Mouse (Mus musculus) left cerebral cortex, postnatal 25 days (tissue): ENCODE data around the gene Arrdc2. TPM values are rescaled to one million over a fixed set of nuclear protein-coding genes. Genes with fewer than 3 reads are reported as not detected.

ENCODE experiments used
- DNase-seq, 2 experiments: peaks; one replicate each; pipeline ENCODE4 v3.0.0; 2022; ENCODE audit warnings: low spot score in 2 of 2, mixed read lengths in 1 of 2
- intact Hi-C: fragments of 180-260 bp; cut with DNase I; formaldehyde crosslinking; loops from one replicate; pipeline ENCODE4 v1.15.1; 2025
- total RNA-seq, 2 experiments: library from RNA; stranded (reverse); gene quantifications; 2 replicates each; pipeline ENCODE4 v1.2.3; 2021

The Arrdc2 gene
- 10 to 100 TPM in 1 of 2 experiments, 1 to 10 TPM in 1; 9.5 to 12.2 TPM for total RNA-seq

GRCm38 (mm10) chr8:70839408-70840351, at the start of gene Arrdc2:
Arrdc2 (minus strand) TSS chr8:70839720.
- DNase-seq = peak; percentile 97 to 100
- intact Hi-C loops = loop anchor here (2.0 kb wide), 2 partner anchors 35 to 77 kb away; partner anchors contain the start of gene Mast3

DNA sequence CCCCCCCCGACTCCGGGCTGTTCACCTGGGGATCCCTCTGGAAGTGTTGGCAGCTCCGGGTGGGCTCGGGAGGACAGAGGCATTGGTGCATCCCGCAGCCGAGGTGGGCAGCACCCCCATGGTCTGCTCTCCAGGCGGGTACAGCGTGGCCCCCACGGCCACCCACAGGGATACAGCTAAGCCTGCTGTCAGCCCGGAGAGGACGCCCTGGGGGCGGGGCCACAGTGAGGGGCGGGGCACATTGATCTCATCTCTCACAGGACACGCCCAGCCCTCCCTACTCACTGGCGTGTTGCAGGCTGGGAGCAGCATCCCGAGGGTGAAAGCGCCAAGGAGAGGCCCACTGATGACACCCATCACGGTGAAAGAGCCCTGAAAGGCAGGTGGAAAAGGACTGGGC, 48.1 kb upstream of the Arrdc2 start:
- intact Hi-C loops = no loop called here
- peak in 1 of 2 experiments; percentile 44 for DNase-seq

- intact Hi-C loops = no loop called here
- no peak for DNase-seq
Observed at GRCm38 (mm10) chr8:70885612-70886011, 46.1 kb upstream of the Arrdc2 start.

DNA sequence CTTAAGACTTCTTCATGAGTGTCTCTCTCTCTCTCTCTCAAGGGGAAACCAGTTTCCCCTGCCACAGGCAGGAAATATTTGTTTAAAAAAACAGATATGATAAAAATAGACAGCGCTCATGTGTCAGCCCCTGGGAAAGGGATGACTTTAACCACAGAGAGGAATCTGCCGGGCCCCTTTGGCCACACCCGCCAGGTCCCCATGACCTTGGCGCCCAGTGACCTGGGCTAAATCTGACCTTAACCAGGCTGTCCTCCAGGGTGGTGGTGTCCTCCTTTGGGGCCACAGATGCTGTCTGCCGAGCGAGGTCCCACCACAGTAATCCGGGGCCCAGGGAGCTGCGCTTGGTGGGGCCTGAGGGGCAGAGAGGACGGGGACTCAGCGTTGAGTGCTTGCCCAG, 45.2 kb upstream of the Arrdc2 start:
- DNase-seq = no peak
- intact Hi-C loops = no loop called here

DNA sequence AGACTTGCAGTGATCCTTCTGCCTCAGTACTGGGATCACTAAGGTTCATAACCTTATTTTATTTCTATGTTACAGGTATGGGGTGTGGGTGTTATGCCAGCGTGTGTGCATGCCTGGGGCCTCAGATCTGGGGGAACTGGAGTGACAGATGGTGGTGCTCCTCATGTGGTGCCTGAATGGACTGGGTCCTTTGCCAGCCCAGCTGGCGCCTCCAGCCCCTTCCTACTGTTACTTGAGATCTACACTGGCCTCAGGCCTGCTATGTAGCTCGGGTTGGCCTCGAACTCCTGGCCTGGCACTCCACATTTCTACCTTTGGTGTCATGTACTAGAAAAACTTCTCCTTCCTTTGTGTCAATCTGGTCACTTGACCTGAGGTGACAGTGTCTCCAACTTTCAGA, 44.7 kb upstream of the Arrdc2 start:
- intact Hi-C loops = no loop called here

DNA sequence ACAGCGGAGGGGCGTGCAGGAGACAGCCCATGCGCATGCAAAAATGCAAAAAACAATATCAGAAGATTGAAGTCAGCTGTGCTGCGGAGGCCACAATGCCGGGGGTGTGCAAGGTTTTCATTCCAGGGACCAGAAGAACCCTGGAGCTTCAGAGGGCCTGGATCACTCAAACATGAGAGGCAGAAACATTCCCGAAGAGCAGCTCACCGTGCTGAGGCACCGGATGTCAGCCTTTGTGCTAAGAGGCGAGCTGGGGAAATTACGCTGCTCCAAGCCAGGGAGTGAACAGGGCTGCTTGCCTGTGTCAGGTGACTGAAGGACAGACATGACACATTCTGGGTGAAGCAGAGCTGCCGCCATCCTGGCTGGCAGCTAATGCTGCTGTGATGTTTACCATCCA, 41.0 kb upstream of the Arrdc2 start:
- no peak for DNase-seq
- intact Hi-C loops = no loop called here

More for the DNA sequence above, 44.7 kb upstream of the Arrdc2 start:
- no peak for DNase-seq

- intact Hi-C loops = no loop called here
- peak in 1 of 2 experiments; percentile 47 for DNase-seq
Observed at GRCm38 (mm10) chr8:70880126-70880525, 40.6 kb upstream of the Arrdc2 start.

GRCm38 (mm10) chr8:70879500-70879899, 40.0 kb upstream of the Arrdc2 start:
- intact Hi-C loops = no loop called here
- no peak for DNase-seq

GRCm38 (mm10) chr8:70878178-70878577, 38.7 kb upstream of the Arrdc2 start:
- intact Hi-C loops = no loop called here
- no peak for DNase-seq

DNA sequence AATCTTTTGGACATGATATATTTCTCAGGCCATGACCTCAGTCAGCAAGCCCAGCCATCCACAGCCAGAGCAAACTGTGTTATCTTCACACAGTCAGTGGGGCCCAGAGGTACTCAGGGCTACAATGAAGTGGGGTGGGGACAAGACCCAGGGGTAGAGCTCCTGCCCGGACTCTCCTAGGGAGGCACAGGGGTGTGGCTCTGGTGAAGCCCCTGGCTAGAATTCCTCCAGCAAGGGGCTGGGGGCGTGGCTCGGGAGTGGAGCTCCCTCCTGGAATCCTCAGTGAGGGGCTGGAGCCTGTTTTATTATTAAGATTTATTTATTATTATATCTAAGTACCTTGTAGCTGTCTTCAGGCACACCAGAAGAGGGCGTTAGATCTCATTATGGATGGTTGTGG, 36.9 kb upstream of the Arrdc2 start:
- intact Hi-C loops = no loop called here
- DNase-seq = no peak

- no peak for DNase-seq
- intact Hi-C loops = no loop called here
Observed at GRCm38 (mm10) chr8:70874441-70874840, 34.9 kb upstream of the Arrdc2 start.

GRCm38 (mm10) chr8:70873364-70873985, 34.0 kb upstream of the Arrdc2 start, which contains the start of gene Ccdc124:
Ccdc124 (minus strand) TSS chr8:70873935.
- intact Hi-C loops = loop anchor here (1.0 kb wide), 2 partner anchors 20 to 24 kb away; partner anchors contain the start of gene Rpl18a
- DNase-seq = peak; percentile 96 to 98

GRCm38 (mm10) chr8:70872643-70873363, 33.3 kb upstream of the Arrdc2 start:
- intact Hi-C loops = loop anchor here (1.0 kb wide), 2 partner anchors 20 to 24 kb away; partner anchors contain the start of gene Rpl18a
- peak in 1 of 2 experiments; percentile 49 for DNase-seq

DNA sequence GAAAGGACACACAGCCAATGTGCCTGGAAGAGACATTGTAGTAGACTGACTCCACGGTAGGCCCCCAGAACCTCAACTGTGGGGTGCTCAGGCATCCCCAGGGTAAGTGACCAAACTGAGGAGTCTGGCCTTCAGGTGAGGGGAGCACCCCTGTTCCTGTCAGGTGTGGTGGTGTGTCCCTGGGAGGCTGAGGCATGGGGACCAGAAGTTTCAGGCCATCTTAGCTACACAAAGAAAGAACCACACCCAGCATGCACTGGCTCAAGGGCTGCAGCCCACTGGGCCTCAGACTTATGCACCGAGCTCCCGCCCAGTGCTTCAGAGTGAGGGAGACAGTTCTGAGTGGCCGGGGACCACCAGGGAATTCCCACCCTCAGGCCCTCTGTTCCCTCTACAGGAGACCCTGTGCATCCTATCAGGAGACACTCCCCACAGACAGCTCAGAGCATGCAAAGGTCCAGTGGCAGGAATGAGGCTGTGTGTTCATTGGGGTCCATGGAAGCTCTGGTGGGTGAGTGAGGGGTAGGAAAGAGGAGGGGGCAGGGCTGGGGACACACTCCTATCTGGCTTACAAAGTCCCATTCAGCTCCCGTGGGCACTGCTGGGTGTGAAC, 31.8 kb upstream of the Arrdc2 start:
- intact Hi-C loops = no loop called here
- DNase-seq = no peak

GRCm38 (mm10) chr8:70869601-70870041, 30.1 kb upstream of the Arrdc2 start:
- intact Hi-C loops = loop anchor here (1.0 kb wide), 1 partner anchor 25 kb away; no protein-coding TSS in a partner anchor
- peak; percentile 81 to 85 for DNase-seq

GRCm38 (mm10) chr8:70869199-70869571, 29.7 kb upstream of the Arrdc2 start:
- no peak for DNase-seq
- intact Hi-C loops = loop anchor here (1.0 kb wide), 1 partner anchor 25 kb away; no protein-coding TSS in a partner anchor

DNA sequence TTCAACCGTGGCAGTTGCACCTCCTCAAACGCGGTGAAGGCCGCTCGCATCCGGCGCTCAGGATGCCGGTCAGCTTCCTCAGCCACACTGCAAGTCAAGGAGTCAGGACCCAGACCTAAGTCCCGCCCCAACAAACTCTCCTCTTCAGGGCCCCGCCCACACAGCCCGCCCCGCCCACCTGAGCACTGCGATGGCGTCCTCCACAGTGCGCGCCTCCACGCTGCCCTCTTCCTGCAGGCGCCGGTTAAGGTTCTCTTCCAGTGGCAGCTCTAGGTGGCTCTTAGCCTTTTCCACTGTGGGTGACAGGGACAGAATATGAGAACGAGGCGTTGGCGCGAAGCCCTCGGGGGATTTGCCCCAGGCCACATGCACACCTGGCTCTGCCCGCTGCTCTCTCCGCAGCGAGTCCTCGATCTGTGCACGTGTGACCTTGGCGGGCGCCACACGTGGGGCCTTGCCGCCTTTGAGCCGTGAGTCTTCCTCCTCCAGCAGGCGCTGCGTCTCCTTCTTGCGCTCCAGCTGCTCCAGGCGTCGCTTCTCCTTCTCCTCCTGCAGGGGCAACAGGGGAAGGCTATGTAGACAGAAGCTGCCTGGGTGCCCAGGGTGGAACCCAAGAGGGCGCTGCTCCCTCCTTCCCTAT, 29.2 kb upstream of the Arrdc2 start:
- intact Hi-C loops = loop anchor here (1.0 kb wide), 1 partner anchor 24 kb away; no protein-coding TSS in a partner anchor
- DNase-seq = peak in 1 of 2 experiments; percentile 33

DNA sequence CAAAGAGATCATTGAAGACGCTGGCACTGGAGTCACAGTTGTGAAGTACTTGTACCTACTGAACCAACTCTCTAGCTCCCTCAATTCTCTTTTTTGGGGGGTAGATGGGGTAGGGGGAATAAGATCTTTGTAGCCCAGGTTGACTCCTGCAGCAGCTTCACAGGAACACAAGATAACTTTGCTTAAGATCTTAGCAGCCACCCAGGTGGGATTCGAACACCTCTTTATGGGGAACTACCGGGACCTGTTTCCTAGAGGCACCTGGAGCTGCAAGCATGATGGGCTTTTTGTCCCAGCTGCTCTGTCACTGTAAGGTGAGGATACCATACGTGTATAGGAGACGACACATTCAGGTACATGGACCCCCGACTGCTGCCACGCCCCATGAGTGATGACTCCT, 27.0 kb upstream of the Arrdc2 start:
- intact Hi-C loops = no loop called here
- no peak for DNase-seq
